Mouse (Mus musculus): ENCODE data around the gene Hhat. TPM values are rescaled to one million over a fixed set of nuclear protein-coding genes. Genes with fewer than 3 reads are reported as not detected.

Hhat gene
- polyA plus RNA-seq, 1 experiment from 2014 or later, result 4.8 TPM

DNA sequence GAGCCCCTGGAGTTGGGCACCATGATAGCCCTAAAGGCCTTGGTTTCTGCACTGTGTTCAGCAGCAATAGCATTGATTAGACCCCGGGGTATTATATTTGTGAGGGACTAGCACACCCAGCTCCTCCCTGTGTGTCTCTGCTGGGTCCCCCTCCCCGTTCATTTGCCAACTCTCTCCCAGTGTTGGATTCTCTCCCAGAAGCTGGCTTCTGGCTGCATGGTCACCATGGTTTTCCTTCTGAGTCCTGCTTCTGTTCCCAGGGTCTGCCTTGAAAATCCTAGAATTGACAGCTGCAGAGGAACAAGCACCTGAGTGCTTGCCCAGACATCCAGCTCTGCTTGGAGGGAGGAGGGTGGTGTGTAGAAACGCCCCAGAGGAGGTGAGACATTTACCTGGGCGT lies 319.3 kb downstream of the Hhat start:
- Histone ChIP-seq H3K27ac (ENCODE audit: low read depth, low read length) (no peak overlapping the region), H3K27me3 (replicated peaks; ENCODE audit: control insufficient read depth, insufficient read depth, low read length) (no peaks in the 10 kb centered on the region), H3K9me3 (ENCODE audit: control insufficient read depth) (no peaks in the 10 kb centered on the region), H3K36me3 (ENCODE audit: control insufficient read depth, insufficient read depth) (no peaks in the 10 kb centered on the region), H3K4me1 (replicated peaks; ENCODE audit: control insufficient read depth, insufficient read depth, low read length) (no peaks in the 10 kb centered on the region), H3K4me3 (ENCODE audit: low read depth, low read length) (no peak overlapping the region), H3K4me2 (replicated peaks; ENCODE audit: low read depth) (no peak overlapping the region), H3K9ac (ENCODE audit: low read depth, low read length) (no peak overlapping the region)
- no peak for TF ChIP-seq CTCF (IDR thresholded peaks at IDR 0.05; ENCODE audit: low read depth)
- no peak for ATAC-seq
- WGBS, result 77% methylated on average over 4 of the region's 4 CpGs

DNA sequence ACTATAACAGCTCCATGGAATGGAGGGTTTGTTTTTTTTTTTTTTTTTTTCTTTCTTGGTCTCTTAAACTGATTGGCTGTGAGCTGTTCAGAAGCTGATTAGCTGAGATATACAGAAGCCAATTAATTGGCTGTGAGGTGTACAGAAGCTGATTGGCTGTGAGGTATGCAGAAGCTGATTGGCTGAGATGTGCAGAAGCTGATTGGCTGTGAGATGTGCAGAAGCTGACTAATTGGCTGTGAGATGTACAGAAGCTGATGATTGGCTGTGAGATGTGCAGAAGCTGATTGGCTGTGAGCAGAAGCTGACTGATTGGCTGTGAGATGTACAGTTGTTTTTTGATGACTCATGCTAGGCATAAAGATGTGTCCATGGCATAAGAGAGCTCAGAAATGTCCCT lies 320.6 kb downstream of the Hhat start:
- no peak overlapping the region for H3K4me2 ChIP-seq (replicated peaks; ENCODE audit: low read depth)
- no peak overlapping the region for H3K9ac ChIP-seq (ENCODE audit: low read depth, low read length)
- no peaks in the 10 kb centered on the region for H3K27me3 ChIP-seq (replicated peaks; ENCODE audit: control insufficient read depth, insufficient read depth, low read length)
- H3K27ac ChIP-seq (ENCODE audit: low read depth, low read length), result no peak overlapping the region
- no peak for TF ChIP-seq CTCF (IDR thresholded peaks at IDR 0.05; ENCODE audit: low read depth)
- no peak for ATAC-seq
- H3K4me1 ChIP-seq (replicated peaks; ENCODE audit: control insufficient read depth, insufficient read depth, low read length), result no peaks in the 10 kb centered on the region
- no peak overlapping the region for H3K4me3 ChIP-seq (ENCODE audit: low read depth, low read length)
- H3K36me3 ChIP-seq (ENCODE audit: control insufficient read depth, insufficient read depth), result no peaks in the 10 kb centered on the region
- H3K9me3 ChIP-seq (ENCODE audit: control insufficient read depth), result no peaks in the 10 kb centered on the region

DNA sequence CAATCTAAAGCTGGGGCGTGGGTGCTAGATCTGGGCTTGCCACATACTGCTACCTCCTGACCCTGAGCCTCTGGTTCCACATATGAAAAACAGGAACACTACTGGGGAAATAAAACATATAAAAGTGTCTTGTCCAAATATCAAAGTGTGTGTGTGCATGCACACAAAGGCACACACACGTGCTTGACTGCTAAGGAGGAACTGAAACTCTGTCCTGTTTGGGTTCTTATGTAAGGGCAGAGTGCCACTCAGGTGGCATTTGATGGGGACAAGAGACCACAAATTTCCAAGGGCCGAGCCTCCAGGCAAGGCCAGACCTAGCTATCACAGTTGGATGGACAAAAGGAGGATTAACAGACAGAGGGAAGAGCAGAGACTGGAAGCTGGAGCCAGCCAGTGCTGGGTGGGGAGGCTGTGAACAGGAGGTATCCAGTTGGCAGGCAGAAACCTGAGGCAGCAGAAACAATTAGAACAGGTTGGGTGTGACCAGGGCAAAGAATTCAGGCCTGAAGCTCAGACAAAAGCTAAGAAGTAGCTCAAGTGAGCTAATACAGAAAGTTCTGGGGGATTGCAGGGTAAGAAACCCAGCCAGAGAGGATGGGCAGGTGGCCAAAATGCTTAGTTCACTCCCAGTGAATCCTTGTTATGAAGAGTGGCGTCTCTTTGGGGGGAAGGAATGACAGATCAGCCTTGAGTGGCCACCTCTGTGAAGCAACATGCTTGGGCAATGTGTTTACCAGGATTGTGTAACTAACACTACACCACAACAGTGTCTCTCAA lies 321.3 kb downstream of the Hhat start:
- ATAC-seq, result no peak
- Histone ChIP-seq H3K9ac (ENCODE audit: low read depth, low read length) (no peak overlapping the region), H3K4me3 (ENCODE audit: low read depth, low read length) (no peak overlapping the region), H3K4me2 (replicated peaks; ENCODE audit: low read depth) (no peak overlapping the region), H3K9me3 (ENCODE audit: control insufficient read depth) (no peaks in the 10 kb centered on the region), H3K4me1 (replicated peaks; ENCODE audit: control insufficient read depth, insufficient read depth, low read length) (no peaks in the 10 kb centered on the region), H3K27me3 (replicated peaks; ENCODE audit: control insufficient read depth, insufficient read depth, low read length) (no peaks in the 10 kb centered on the region), H3K27ac (ENCODE audit: low read depth, low read length) (no peak overlapping the region), H3K36me3 (ENCODE audit: control insufficient read depth, insufficient read depth) (no peaks in the 10 kb centered on the region)
- whole genome bisulfite sequencing, result 67% methylated on average over 4 of the region's 4 CpGs
- TF ChIP-seq CTCF (IDR thresholded peaks at IDR 0.05; ENCODE audit: low read depth), result no peak

DNA sequence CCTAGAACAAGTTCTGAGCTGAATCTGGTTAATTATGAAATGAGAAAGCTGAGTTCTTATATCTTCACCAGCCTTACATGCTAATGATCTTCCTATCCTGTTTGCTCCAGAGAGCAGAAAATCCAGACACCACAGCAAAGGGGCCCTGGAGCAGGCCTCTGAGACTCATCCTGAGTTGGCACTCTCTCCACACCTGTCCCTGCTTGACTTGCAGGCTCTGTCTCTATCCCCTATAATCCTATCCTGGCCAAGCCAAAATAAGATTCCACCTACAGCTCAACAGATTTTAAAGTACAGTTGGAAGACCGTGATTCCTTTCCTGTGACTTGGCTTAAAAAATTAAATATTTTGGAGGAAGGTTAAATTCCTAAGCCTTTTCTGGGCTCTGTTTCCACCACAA lies 322.5 kb downstream of the Hhat start:
- Histone ChIP-seq H3K4me3 (ENCODE audit: low read depth, low read length) (no peak overlapping the region), H3K4me1 (replicated peaks; ENCODE audit: control insufficient read depth, insufficient read depth, low read length) (no peaks in the 10 kb centered on the region), H3K27ac (ENCODE audit: low read depth, low read length) (no peak overlapping the region), H3K9me3 (ENCODE audit: control insufficient read depth) (no peaks in the 10 kb centered on the region), H3K4me2 (replicated peaks; ENCODE audit: low read depth) (no peak overlapping the region), H3K27me3 (replicated peaks; ENCODE audit: control insufficient read depth, insufficient read depth, low read length) (no peaks in the 10 kb centered on the region), H3K36me3 (ENCODE audit: control insufficient read depth, insufficient read depth) (no peaks in the 10 kb centered on the region), H3K9ac (ENCODE audit: low read depth, low read length) (no peak overlapping the region)
- no peak for TF ChIP-seq CTCF (IDR thresholded peaks at IDR 0.05; ENCODE audit: low read depth)
- no peak for ATAC-seq
- 87% methylated on average over 1 of the region's 1 CpGs for WGBS

DNA sequence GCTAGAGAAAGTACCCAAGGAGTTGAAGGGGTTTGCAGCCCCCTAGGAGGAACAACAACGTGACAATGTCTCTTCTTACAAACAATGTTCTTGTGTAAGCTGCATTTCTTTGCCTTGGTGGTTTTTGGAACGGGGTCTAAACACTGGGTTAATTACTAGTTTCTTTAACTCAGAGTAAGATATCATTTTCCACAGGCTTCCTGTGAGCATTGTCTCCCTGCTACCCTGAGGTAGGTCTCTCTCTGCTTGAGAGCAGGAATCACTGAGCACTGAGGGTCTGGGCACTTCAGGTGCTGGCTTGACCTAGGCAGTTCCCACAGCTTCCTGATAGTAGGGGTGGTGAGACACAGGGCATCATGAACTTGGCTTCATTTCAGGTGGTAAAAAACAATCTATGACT lies 323.4 kb downstream of the Hhat start:
- Histone ChIP-seq H3K4me2 (replicated peaks; ENCODE audit: low read depth) (no peak overlapping the region), H3K27me3 (replicated peaks; ENCODE audit: control insufficient read depth, insufficient read depth, low read length) (no peaks in the 10 kb centered on the region), H3K27ac (ENCODE audit: low read depth, low read length) (no peak overlapping the region), H3K9me3 (ENCODE audit: control insufficient read depth) (no peaks in the 10 kb centered on the region), H3K36me3 (ENCODE audit: control insufficient read depth, insufficient read depth) (no peaks in the 10 kb centered on the region), H3K4me3 (ENCODE audit: low read depth, low read length) (no peak overlapping the region), H3K4me1 (replicated peaks; ENCODE audit: control insufficient read depth, insufficient read depth, low read length) (no peaks in the 10 kb centered on the region), H3K9ac (ENCODE audit: low read depth, low read length) (no peak overlapping the region)
- no peak for ATAC-seq
- 79% methylated on average over 2 of the region's 2 CpGs for WGBS
- TF ChIP-seq CTCF (IDR thresholded peaks at IDR 0.05; ENCODE audit: low read depth), result no peak

Other genes starting within 250 kb of the Hhat start
- 3.4 and 3.5 TPM in 2 replicates for gene Sertad4, start 84.5 kb upstream of the Hhat start, polyA plus RNA-seq (2015; fragmentation: Nextera tagmentation; extraction: Ambion mirVana)

Data from intestine, postnatal 0 days (tissue).